Mouse (Mus musculus) kidney, adult 9 months (tissue): Measurements from ENCODE around the gene Grb7.

Experiments used
- DNase-seq: peaks from one replicate; pipeline ENCODE4 v3.0.0; 2022

The Grb7 gene

GRCm38 (mm10) chr11:98446213-98446561 is at the start of gene Grb7:
Gene Grb7 (plus strand): TSS chr11:98446394.
- DNase-seq, result no peak

GRCm38 (mm10) chr11:98397946-98398345 is 48.2 kb upstream of the Grb7 start:
- DNase-seq, result no peak

- peak; percentile 92 for DNase-seq
These were observed 46.0 kb upstream of the Grb7 start, which contains the start of gene Pgap3 for GRCm38 (mm10) chr11:98400161-98400726. Gene Pgap3 (minus strand): TSS chr11:98400490.

- DNase-seq, result peak; percentile 91
These were observed 45.4 kb upstream of the Grb7 start for GRCm38 (mm10) chr11:98400816-98401215.

- DNase-seq, result no peak
These were observed 39.6 kb upstream of the Grb7 start for GRCm38 (mm10) chr11:98406621-98407020.

GRCm38 (mm10) chr11:98408872-98409271 is 37.3 kb upstream of the Grb7 start:
- peak; percentile 94 for DNase-seq

GRCm38 (mm10) chr11:98409341-98409822 is 36.8 kb upstream of the Grb7 start:
- peak; percentile 75 for DNase-seq

- peak; percentile 81 for DNase-seq
These were observed 33.9 kb upstream of the Grb7 start, which contains the start of gene Erbb2 for GRCm38 (mm10) chr11:98412273-98412796. Gene Erbb2 (plus strand): TSS chr11:98412470.

- DNase-seq, result no peak
These were observed 33.3 kb upstream of the Grb7 start for GRCm38 (mm10) chr11:98412797-98413301.

GRCm38 (mm10) chr11:98413731-98414130 is 32.5 kb upstream of the Grb7 start:
- DNase-seq, result no peak

GRCm38 (mm10) chr11:98414162-98414561 is 32.0 kb upstream of the Grb7 start:
- DNase-seq, result peak; percentile 53

- no peak for DNase-seq
These were observed 29.1 kb upstream of the Grb7 start for GRCm38 (mm10) chr11:98417074-98417473.

GRCm38 (mm10) chr11:98418273-98418672 is 27.9 kb upstream of the Grb7 start:
- DNase-seq, result no peak

GRCm38 (mm10) chr11:98418939-98419547 is 27.2 kb upstream of the Grb7 start:
- peak; percentile 77 for DNase-seq

GRCm38 (mm10) chr11:98426592-98426991 is 19.6 kb upstream of the Grb7 start:
- DNase-seq, result peak; percentile 82

- no peak for DNase-seq
These were observed 17.8 kb upstream of the Grb7 start for GRCm38 (mm10) chr11:98428436-98428835.

GRCm38 (mm10) chr11:98431743-98432502 is 14.3 kb upstream of the Grb7 start:
- DNase-seq, result no peak

GRCm38 (mm10) chr11:98435723-98436122 is 10.5 kb upstream of the Grb7 start:
- no peak for DNase-seq

GRCm38 (mm10) chr11:98437441-98437840 is 8.8 kb upstream of the Grb7 start:
- peak; percentile 56 for DNase-seq

GRCm38 (mm10) chr11:98438331-98439158 is 7.6 kb upstream of the Grb7 start, which contains the start of gene Mien1:
Gene Mien1 (minus strand): TSS chr11:98438991.
- DNase-seq, result peak; percentile 96

GRCm38 (mm10) chr11:98443688-98444087 is 2.5 kb upstream of the Grb7 start:
- DNase-seq, result no peak

GRCm38 (mm10) chr11:98445238-98445637 is 956 bp upstream of the Grb7 start:
- no peak for DNase-seq
